Mouse (Mus musculus) bone marrow macrophage, adult 2 months (primary cell): ENCODE results near the gene Tmem132c.

ENCODE experiments used
- CTCF ChIP-seq: IDR thresholded peaks from 2 replicates; pipeline ENCODE4 v1.5.1; 2012; ENCODE audit warnings: low read depth, mild to moderate bottlenecking, low read length, moderate library complexity
- POLR2A ChIP-seq: IDR thresholded peaks from 2 replicates; pipeline ENCODE4 v1.6.1; 2012; ENCODE audit warnings: mild to moderate bottlenecking, low read depth, low read length, borderline replicate concordance

GRCm38 (mm10) chr5:127595676-127596075 lies 354.1 kb downstream of the Tmem132c start:
- TF ChIP-seq POLR2A (no peak), CTCF (no peak)
